Mouse (Mus musculus): Measurements from ENCODE around the gene Tsc22d1. TPM values are rescaled to one million over a fixed set of nuclear protein-coding genes. Genes with fewer than 3 reads are reported as not detected.

Gene Tsc22d1
- total and polyA plus RNA-seq, 3 experiments: 0.25 to 1.3 (median 0.69) TPM

DNA sequence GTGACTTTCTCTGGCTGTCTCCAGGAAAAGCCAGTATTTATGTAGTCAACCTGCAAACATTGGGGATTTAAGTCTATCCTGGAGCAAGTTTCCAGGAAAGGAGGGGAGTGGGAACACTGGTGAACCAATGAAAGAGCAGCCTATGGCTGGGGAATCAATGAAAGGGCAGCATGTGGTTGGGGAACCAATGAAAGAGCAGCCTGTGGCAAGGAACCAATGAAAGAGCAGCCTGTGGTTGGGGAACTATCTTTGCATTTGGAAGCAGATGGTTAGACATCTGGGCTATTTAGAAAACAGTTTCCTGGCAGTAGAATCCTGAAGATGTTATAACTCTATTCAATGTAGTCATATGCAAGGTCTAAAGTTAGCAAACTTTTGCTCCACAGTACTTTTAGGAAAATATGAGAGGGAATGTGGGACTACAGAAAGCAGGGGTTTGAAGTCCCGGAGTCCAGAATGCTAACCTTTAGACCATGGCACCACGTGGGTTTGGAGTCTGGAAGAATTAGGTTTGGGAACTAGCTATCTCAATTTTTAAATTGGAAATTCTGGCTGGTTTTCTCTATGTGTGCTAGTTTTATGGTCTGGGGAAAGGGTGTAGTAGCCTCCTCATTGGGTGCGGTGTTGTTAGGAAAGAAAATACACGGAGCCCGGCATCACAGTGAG is 125.4 kb downstream of the Tsc22d1 start:
- Histone ChIP-seq H3K4me2 (ENCODE audit: insufficient read depth, low read depth, poor library complexity, severe bottlenecking) (no peak overlapping the region), H3K79me2 (replicated peaks; ENCODE audit: control insufficient read depth, extremely low read depth, insufficient read depth, poor library complexity, severe bottlenecking) (no peaks in the 10 kb centered on the region), H3K9ac (ENCODE audit: insufficient read depth, low read depth) (no peak overlapping the region), H3K4me3 (replicated peaks in 1 of 3; ENCODE audit: low read depth in 2 of 3, low read length in 2 of 3, poor library complexity in 1 of 3) (no peak overlapping the region), H3K9me3 (replicated peaks; ENCODE audit: low read length) (no peaks in the 10 kb centered on the region), H3K27me3 (replicated peaks) (no peaks in the 10 kb centered on the region), H3K36me3 (replicated peaks in 1 of 2; ENCODE audit: control insufficient read depth in 1 of 2, insufficient read depth in 1 of 2, low read length in 1 of 2) (no peaks in the 10 kb centered on the region), H3K27ac (ENCODE audit: insufficient read depth, low read depth) (no peak overlapping the region), H3K4me1 (ENCODE audit: control insufficient read depth in 1 of 2, insufficient read depth in 2 of 2) (peaks cover 6 to 16% of the 10 kb centered on the region in 2 experiments)
- dilution Hi-C loops (cut with MboI; ENCODE audit: extremely low pct_ligation_motif_present, extremely low pct_unique_long_range_greater_than_20kb, low sequenced_read_pairs) (no loop called here), in situ Hi-C loops (cut with MboI; ENCODE audit: low pct_ligation_motif_present, low pct_unique_long_range_greater_than_20kb, low sequenced_read_pairs) (no loop called here)
- DNase-seq (ENCODE audit: extremely low read depth): no peak
- TF ChIP-seq NELFE (IDR thresholded peaks at IDR 0.05; ENCODE audit: low read depth, low read length) (no peak), PAX5 (IDR thresholded peaks at IDR 0.05; ENCODE audit: low read length) (no peak), ZKSCAN1 (IDR thresholded peaks at IDR 0.05; ENCODE audit: borderline replicate concordance, low read depth, low read length) (no peak), UBTF (IDR thresholded peaks at IDR 0.05; ENCODE audit: low read depth, low read length) (no peak), MYC (IDR thresholded peaks at IDR 0.05; ENCODE audit: low read depth, low read length) (no peak), SMC3 (IDR thresholded peaks at IDR 0.05; ENCODE audit: low read depth, low read length) (no peak), ELF1 (IDR thresholded peaks at IDR 0.05; ENCODE audit: low read depth, low read length) (no peak), MEF2A (IDR thresholded peaks at IDR 0.05; ENCODE audit: borderline replicate concordance, low read depth, low read length) (no peak), RCOR1 (conservative IDR thresholded peaks at IDR 0.05; ENCODE audit: low read depth, low read length) (no peak), SIN3A (IDR thresholded peaks at IDR 0.05; ENCODE audit: low read length) (no peak), MAFK (IDR thresholded peaks at IDR 0.05; ENCODE audit: insufficient replicate concordance, low read length) (no peak), USF2 (conservative IDR thresholded peaks at IDR 0.05; ENCODE audit: low read depth, low read length) (no peak), ZC3H11A (IDR thresholded peaks at IDR 0.05; ENCODE audit: low read depth, low read length) (no peak), CHD2 (IDR thresholded peaks at IDR 0.05; ENCODE audit: low read length) (no peak), GABPA (IDR thresholded peaks at IDR 0.05; ENCODE audit: insufficient replicate concordance, low read depth, low read length) (no peak), IRF4 (IDR thresholded peaks at IDR 0.05; ENCODE audit: low read depth, low read length) (no peak), TCF12 (IDR thresholded peaks at IDR 0.05; ENCODE audit: low read depth, low read length) (no peak), CTCF (conservative IDR thresholded peaks at IDR 0.05 in 1 of 2, IDR thresholded peaks at IDR 0.05 in 1 of 2; ENCODE audit: low read depth in 2 of 2, low read length in 2 of 2) (no peak), ZNF384 (IDR thresholded peaks at IDR 0.05; ENCODE audit: low read depth, low read length) (no peak), CHD1 (IDR thresholded peaks at IDR 0.05; ENCODE audit: low read depth, low read length) (no peak)

DNA sequence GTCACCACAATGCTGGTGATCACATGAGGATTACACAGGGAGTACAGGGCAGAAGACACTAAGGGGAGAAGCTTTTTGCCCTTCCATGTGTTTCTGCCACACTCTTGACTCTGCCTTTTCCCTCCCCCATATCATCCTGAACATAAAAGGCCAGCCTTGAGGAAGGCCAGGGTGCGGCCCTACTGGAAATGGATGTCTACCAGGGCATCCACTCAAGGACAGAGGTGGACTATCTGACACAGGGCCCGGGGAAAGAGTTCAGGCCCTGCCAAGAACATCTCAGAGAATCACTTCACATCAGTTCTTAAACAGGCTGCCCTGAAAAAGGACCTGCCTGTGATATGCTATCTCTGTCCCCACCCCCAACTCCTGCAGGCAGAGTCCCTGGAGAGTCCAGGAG is 126.6 kb downstream of the Tsc22d1 start:
- in situ Hi-C loops (cut with MboI; ENCODE audit: low pct_ligation_motif_present, low pct_unique_long_range_greater_than_20kb, low sequenced_read_pairs): no loop called here
- Histone ChIP-seq H3K27ac (ENCODE audit: insufficient read depth, low read depth) (no peak overlapping the region), H3K79me2 (replicated peaks; ENCODE audit: control insufficient read depth, extremely low read depth, insufficient read depth, poor library complexity, severe bottlenecking) (no peaks in the 10 kb centered on the region), H3K4me2 (ENCODE audit: insufficient read depth, low read depth, poor library complexity, severe bottlenecking) (no peak overlapping the region), H3K27me3 (replicated peaks) (no peaks in the 10 kb centered on the region), H3K4me1 (ENCODE audit: control insufficient read depth in 1 of 2, insufficient read depth in 2 of 2) (peaks cover 6 to 16% of the 10 kb centered on the region in 2 experiments), H3K9me3 (replicated peaks; ENCODE audit: low read length) (no peaks in the 10 kb centered on the region), H3K36me3 (replicated peaks in 1 of 2; ENCODE audit: control insufficient read depth in 1 of 2, insufficient read depth in 1 of 2, low read length in 1 of 2) (no peaks in the 10 kb centered on the region), H3K9ac (ENCODE audit: insufficient read depth, low read depth) (no peak overlapping the region), H3K4me3 (replicated peaks in 1 of 3; ENCODE audit: low read depth in 2 of 3, low read length in 2 of 3, poor library complexity in 1 of 3) (no peak overlapping the region)
- no peak for DNase-seq (ENCODE audit: extremely low read depth)
- dilution Hi-C loops (cut with MboI; ENCODE audit: extremely low pct_ligation_motif_present, extremely low pct_unique_long_range_greater_than_20kb, low sequenced_read_pairs): no loop called here
- TF ChIP-seq MYC (IDR thresholded peaks at IDR 0.05; ENCODE audit: low read depth, low read length) (no peak), POLR2AphosphoS2 (IDR thresholded peaks at IDR 0.05; ENCODE audit: low read depth, low read length) (no peak), ZC3H11A (IDR thresholded peaks at IDR 0.05; ENCODE audit: low read depth, low read length) (no peak), CTCF (conservative IDR thresholded peaks at IDR 0.05 in 1 of 2, IDR thresholded peaks at IDR 0.05 in 1 of 2; ENCODE audit: low read depth in 2 of 2, low read length in 2 of 2) (no peak), MAFK (IDR thresholded peaks at IDR 0.05; ENCODE audit: insufficient replicate concordance, low read length) (no peak), USF1 (IDR thresholded peaks at IDR 0.05; ENCODE audit: low read depth, low read length) (no peak), KAT2A (IDR thresholded peaks at IDR 0.05; ENCODE audit: insufficient replicate concordance, low read length) (no peak), GABPA (IDR thresholded peaks at IDR 0.05; ENCODE audit: insufficient replicate concordance, low read depth, low read length) (no peak), TBP (conservative IDR thresholded peaks at IDR 0.05; ENCODE audit: low read depth, low read length) (no peak), TCF12 (IDR thresholded peaks at IDR 0.05; ENCODE audit: low read depth, low read length) (no peak), MXI1 (IDR thresholded peaks at IDR 0.05; ENCODE audit: low read depth, low read length) (no peak), ZMIZ1 (IDR thresholded peaks at IDR 0.05; ENCODE audit: low read depth, low read length) (no peak), SIN3A (IDR thresholded peaks at IDR 0.05; ENCODE audit: low read length) (no peak), RAD21 (IDR thresholded peaks at IDR 0.05; ENCODE audit: low read depth, low read length) (no peak), PAX5 (IDR thresholded peaks at IDR 0.05; ENCODE audit: low read length) (no peak), IRF4 (IDR thresholded peaks at IDR 0.05; ENCODE audit: low read depth, low read length) (no peak), MEF2A (IDR thresholded peaks at IDR 0.05; ENCODE audit: borderline replicate concordance, low read depth, low read length) (no peak), CHD2 (IDR thresholded peaks at IDR 0.05; ENCODE audit: low read length) (no peak)
